Comparison of ENCODE assay signal across 8 mouse cellular contexts in genomic region chr10:19849771-19850365, GRCm38 (mm10). TPM values are rescaled to one million over a fixed set of nuclear protein-coding genes. Genes with fewer than 3 reads are reported as not detected.
A peak's percentile ranks its signal among the peaks of the same experiment; 100 is the strongest.
DNase-seq lines count a peak whose midpoint lies in the region; ATAC-seq and TF ChIP-seq lines count a peak whose summit lies in the region.

No protein-coding gene starts in this region.

- peak overlapping the region; percentile 14 for H3K9ac ChIP-seq in lung, embryonic 15.5 days
- no peak overlapping the region for H3K9ac ChIP-seq in heart, postnatal 0 days (replicated peaks; ENCODE audit: low read depth, low read length)

- H3K27ac ChIP-seq in lung, embryonic 15.5 days: no peak overlapping the region
- H3K27ac ChIP-seq in heart, postnatal 0 days (ENCODE audit: low read depth): no peak overlapping the region

- no peaks in the 10 kb centered on the region for H3K36me3 ChIP-seq in lung, embryonic 15.5 days
- H3K36me3 ChIP-seq in heart, postnatal 0 days (replicated peaks; ENCODE audit: control insufficient read depth, insufficient read depth, low read length): no peaks in the 10 kb centered on the region
- H3K36me3 ChIP-seq in megakaryocyte, embryonic 14.5 days (replicated peaks; ENCODE audit: low read length): peaks cover 40% of the 10 kb centered on the region

- peak; percentile 18 to 45 for DNase-seq in adrenal gland, adult (ENCODE audit: inconsistent age in 2 of 2, low spot score in 1 of 2)
- DNase-seq in adrenal gland, postnatal 4 days (ENCODE audit: low spot score in 2 of 2): no peak
- DNase-seq in lung, postnatal 10 days: no peak
- DNase-seq in heart, postnatal 0 days (ENCODE audit: low spot score): no peak
- DNase-seq in thymus, postnatal 14 days: peak; percentile 27
- no peak for DNase-seq in layer of hippocampus, adult 18-20 months (ENCODE audit: low spot score in 2 of 2)

- H3K27me3 ChIP-seq in lung, embryonic 15.5 days: peaks cover 64% of the 10 kb centered on the region
- H3K27me3 ChIP-seq in heart, postnatal 0 days (ENCODE audit: control insufficient read depth, insufficient read depth, low read length): peaks cover 54% of the 10 kb centered on the region
- no peaks in the 10 kb centered on the region for H3K27me3 ChIP-seq in megakaryocyte, embryonic 14.5 days (replicated peaks)

- WGBS in lung, embryonic 15.5 days: 1% methylated on average over 32 of the region's 32 CpGs
- under 1% methylated on average over 31 of the region's 32 CpGs for WGBS in heart, postnatal 0 days

- no peak for TF ChIP-seq CTCF in heart, postnatal 0 days (IDR thresholded peaks at IDR 0.05; ENCODE audit: low read depth)

- TF ChIP-seq EP300 in heart, postnatal 0 days (IDR thresholded peaks at IDR 0.05; ENCODE audit: low read depth): no peak

- ATAC-seq in lung, embryonic 15.5 days (ENCODE audit: borderline replicate concordance, extremely low read depth, low FRiP score, low TSS enrichment): peak; percentile 58
- 0 out of 2 replicates have a peak, but pooled peaks have one; percentile 18 for ATAC-seq in heart, postnatal 0 days (ENCODE audit: insufficient read depth, low read depth)

- no peaks in the 10 kb centered on the region for H3K9me3 ChIP-seq in lung, embryonic 15.5 days
- no peaks in the 10 kb centered on the region for H3K9me3 ChIP-seq in heart, postnatal 0 days (replicated peaks; ENCODE audit: control insufficient read depth, low read length)
- H3K9me3 ChIP-seq in megakaryocyte, embryonic 14.5 days: no peaks in the 10 kb centered on the region

- H3K4me2 ChIP-seq in lung, embryonic 15.5 days: peak overlapping the region; percentile 98
- peak overlapping the region; percentile 77 for H3K4me2 ChIP-seq in heart, postnatal 0 days (ENCODE audit: low read depth, low read length)

- H3K4me1 ChIP-seq in lung, embryonic 15.5 days: peaks cover 31% of the 10 kb centered on the region
- H3K4me1 ChIP-seq in heart, postnatal 0 days (ENCODE audit: control insufficient read depth, insufficient read depth): peaks cover 8% of the 10 kb centered on the region
- peaks cover 85% of the 10 kb centered on the region for H3K4me1 ChIP-seq in megakaryocyte, embryonic 14.5 days

- peak overlapping the region; percentile 50 for H3K4me3 ChIP-seq in lung, embryonic 15.5 days
- peak overlapping the region; percentile 45 for H3K4me3 ChIP-seq in heart, postnatal 0 days (ENCODE audit: low read depth, low read length)
- H3K4me3 ChIP-seq in megakaryocyte, embryonic 14.5 days (replicated peaks): peak overlapping the region; percentile 91

RNA-seq across cellular contexts. Expression of gene Slc35d3, which starts 1.4 kb away (rescaled TPM):
- total RNA-seq in adrenal gland, postnatal 4 days (2021): 10 to 100 TPM; 21.2 to 21.6 TPM
- 0.98 and 1.0 TPM in 2 replicates for polyA plus RNA-seq in lung, embryonic 15.5 days (2015; fragmentation: Nextera tagmentation; extraction: Ambion mirVana)
- total RNA-seq in heart, postnatal 0 days (2014; rRNA removed; ENCODE audit: low replicate concordance): 0.62 TPM in 1 of 2 replicates, not detected in the other
- 0.05 TPM in 2 replicates for polyA plus RNA-seq in heart, postnatal 0 days (2015; fragmentation: Nextera tagmentation; extraction: Ambion mirVana)
- 97.6 and 235 TPM in 2 replicates for polyA plus RNA-seq in megakaryocyte, embryonic 14.5 days (2012; ENCODE audit: insufficient read depth, low replicate concordance)
- under 1 TPM; 0.56 to 0.57 TPM for total RNA-seq in layer of hippocampus, adult 18-20 months (2021)

RNA-seq across cellular contexts. Expression of gene Pex7, which starts 57.6 kb away (rescaled TPM):
- total RNA-seq in adrenal gland, postnatal 4 days (2021): 10 to 100 TPM; 40.6 to 41.3 TPM
- polyA plus RNA-seq in lung, embryonic 15.5 days (2015; fragmentation: Nextera tagmentation; extraction: Ambion mirVana): 29.9 and 33.7 TPM in 2 replicates
- total RNA-seq in heart, postnatal 0 days (2014; rRNA removed; ENCODE audit: low replicate concordance): 21.8 and 24.2 TPM in 2 replicates
- 43.5 and 46.7 TPM in 2 replicates for polyA plus RNA-seq in heart, postnatal 0 days (2015; fragmentation: Nextera tagmentation; extraction: Ambion mirVana)
- 8.1 TPM in 1 of 2 replicates, not detected in the other for polyA plus RNA-seq in megakaryocyte, embryonic 14.5 days (2012; ENCODE audit: insufficient read depth, low replicate concordance)
- total RNA-seq in layer of hippocampus, adult 18-20 months (2021): 10 to 100 TPM; 22.8 to 23.2 TPM

Comparison
In these comparisons a context has a peak if more than half of its experiments do, and no peak if none do; other contexts are left out.
1. DNase-seq: peak in adrenal gland, adult (2 of 2) and thymus, postnatal 14 days (single experiment); none in adrenal gland, postnatal 4 days (0 of 2), lung, postnatal 10 days (single experiment), heart, postnatal 0 days (single experiment) and layer of hippocampus, adult 18-20 months (0 of 2).
2. RNA of gene Slc35d3, which starts 1.4 kb away (total RNA-seq): 21.2 to 21.6 TPM in adrenal gland, postnatal 4 days; 0.56 to 0.57 TPM in layer of hippocampus, adult 18-20 months and 0.62 TPM in heart, postnatal 0 days; every median in the first group is over 10 times any median in the second.
3. Peak in every context shown above with its lines, with median percentiles within 50 percentile points of each other: H3K4me3 ChIP-seq.